Mouse (Mus musculus) fat pad, adult 2 months (tissue): Measurements from ENCODE around the gene Sars.

Experiments used
- DNase-seq: peaks from one replicate; pipeline ENCODE4 v3.0.0-alpha.2; 2011; ENCODE audit warnings: low read depth, low spot score; ENCODE audit errors: extremely low read depth

Sars gene

DNA sequence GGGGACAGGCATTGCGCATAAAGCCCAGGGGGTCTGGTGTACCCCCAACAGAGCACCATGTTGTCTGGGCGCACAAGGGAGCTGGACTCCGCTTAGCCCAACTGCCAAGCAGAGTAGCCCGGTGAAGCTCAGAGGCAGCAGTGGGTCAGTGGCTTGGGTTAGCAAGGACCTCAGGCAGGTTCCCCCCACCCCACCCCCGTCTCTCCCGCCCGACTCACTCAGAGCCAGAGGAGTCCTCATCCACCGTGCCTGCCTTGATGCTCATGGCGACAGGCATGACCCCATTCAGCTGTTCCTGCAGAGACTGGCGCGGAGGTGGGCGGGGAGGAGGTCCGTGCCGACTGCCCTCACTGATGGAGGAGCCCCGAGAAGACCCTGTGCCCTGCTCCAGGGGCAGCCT lies 52.2 kb downstream of the Sars start:
- no peak for DNase-seq

DNA sequence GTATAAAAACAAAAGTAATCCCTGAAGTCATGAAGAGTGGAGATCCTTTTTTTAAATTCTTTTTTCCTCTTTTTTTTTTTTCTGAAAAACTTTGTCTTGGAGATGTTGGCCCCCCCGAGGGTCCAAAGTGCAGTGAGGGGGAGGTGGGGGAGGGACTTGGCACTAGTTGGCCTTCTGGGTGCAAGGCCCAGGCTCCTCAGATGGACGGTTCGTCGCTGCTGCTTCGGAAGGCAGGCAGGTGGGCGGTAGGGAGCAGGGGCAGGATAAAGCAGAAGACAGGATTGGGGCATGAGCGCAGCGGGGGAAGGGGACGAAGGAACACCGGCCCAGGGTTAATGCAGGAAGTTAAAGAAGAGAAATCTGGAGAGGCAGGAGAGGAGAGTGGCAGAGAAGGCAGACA lies 52.7 kb downstream of the Sars start:
- DNase-seq: no peak

DNA sequence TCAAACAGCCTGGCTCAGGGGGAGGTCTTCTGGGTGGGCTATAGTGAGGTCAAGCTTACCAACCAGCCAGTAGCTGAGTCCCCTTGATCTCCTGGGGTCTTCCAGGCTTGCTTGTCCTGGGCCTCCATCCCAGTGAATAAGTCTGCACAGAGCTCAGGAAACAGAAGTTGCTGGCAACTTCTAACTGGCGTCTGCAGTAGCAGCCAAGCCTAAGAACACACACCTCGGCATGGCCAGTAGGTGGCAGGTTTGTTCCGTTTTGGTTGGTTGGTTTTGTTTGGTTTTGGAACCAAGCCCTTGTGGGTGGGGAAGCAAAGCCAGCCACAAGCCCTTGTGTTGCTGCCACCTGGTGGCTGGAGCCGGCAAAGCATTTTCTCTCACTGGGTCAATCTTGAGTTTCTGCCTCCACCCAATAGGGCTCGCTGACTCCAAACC lies 55.9 kb downstream of the Sars start:
- peak; percentile 84 for DNase-seq

DNA sequence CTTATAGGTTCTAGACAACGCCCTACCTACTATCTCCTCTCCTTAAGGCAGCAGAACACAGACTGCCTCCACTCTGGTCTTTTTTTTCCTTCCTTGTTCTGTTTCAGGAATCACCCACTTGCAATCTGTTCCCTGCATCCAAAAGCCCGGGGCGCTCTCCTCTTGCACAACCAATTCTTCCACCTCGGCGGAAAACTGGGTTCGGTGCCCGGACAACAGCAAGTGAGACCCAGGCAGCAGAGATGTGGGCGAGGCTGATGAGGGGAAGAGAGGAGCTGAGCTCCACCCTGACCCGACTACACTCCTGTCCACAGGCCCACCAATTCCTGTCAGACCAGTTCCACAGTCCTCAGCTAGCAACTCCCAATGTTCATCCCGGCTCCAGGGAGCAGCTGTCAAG lies 58.8 kb downstream of the Sars start:
- DNase-seq: peak; percentile 78

DNA sequence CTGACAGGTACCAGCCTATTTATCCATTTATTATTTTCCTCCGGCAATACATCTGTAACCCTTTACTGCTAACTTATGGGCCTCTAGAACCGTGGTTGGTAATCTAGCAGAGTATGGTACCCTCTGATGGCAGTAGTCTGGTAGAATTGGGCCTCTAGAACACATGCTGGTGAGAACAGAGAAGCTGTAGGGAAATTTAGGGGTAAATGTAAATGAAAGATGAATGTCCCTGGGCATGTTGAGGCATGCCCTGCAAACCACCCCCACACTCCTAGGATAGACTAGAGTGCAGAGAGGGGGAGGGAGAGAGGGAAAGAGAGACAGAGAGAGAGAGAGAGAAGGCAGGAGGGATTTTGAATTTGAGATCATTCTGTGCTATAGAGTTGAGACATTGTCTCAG lies 60.6 kb downstream of the Sars start:
- no peak for DNase-seq

DNA sequence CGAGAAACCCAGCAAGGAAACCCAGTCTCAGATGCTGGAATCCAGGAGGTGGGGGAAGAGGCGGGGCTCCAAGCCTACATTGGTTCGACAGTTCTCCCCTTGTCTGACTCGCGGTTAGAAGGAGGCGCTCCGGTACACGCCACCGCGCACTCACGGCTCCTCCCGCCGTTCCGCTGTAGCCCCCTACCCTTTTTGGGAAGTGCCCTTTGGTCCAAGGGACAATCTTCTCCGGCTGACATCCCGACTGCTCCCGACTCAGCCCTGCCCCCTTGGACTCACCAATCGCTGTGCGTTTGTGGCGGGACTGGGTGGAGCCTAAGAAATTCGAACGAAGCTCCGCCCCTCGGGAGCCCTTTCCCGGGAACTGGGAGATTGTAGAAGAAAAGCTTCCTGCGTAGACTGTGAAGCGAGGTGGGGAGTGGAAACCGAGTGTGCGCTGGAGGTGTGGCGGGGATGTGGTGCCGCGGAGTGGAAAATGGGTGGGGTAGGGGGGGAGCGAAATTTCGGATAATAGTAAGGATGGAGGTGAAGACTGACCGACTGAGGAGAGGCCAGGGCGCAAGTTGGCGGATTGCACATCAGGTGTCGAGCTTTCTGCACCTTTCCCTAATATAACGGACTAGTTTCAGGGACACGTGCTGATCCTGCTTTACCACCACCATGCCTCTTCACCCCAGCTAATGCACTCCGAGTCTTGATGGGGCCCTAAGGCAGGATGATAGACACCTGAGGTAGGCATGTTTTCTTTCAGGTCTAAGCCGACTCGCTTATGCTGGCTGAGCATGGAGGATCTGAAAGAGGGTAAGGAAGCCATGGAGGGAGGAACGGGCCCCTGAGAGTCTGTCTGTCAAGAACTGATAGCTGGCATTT lies 61.3 kb downstream of the Sars start, which contains the start of gene Psrc1:
TSS of gene Psrc1 (plus strand) at position 355 of the 870 bp plus-strand sequence.
- DNase-seq: no peak

DNA sequence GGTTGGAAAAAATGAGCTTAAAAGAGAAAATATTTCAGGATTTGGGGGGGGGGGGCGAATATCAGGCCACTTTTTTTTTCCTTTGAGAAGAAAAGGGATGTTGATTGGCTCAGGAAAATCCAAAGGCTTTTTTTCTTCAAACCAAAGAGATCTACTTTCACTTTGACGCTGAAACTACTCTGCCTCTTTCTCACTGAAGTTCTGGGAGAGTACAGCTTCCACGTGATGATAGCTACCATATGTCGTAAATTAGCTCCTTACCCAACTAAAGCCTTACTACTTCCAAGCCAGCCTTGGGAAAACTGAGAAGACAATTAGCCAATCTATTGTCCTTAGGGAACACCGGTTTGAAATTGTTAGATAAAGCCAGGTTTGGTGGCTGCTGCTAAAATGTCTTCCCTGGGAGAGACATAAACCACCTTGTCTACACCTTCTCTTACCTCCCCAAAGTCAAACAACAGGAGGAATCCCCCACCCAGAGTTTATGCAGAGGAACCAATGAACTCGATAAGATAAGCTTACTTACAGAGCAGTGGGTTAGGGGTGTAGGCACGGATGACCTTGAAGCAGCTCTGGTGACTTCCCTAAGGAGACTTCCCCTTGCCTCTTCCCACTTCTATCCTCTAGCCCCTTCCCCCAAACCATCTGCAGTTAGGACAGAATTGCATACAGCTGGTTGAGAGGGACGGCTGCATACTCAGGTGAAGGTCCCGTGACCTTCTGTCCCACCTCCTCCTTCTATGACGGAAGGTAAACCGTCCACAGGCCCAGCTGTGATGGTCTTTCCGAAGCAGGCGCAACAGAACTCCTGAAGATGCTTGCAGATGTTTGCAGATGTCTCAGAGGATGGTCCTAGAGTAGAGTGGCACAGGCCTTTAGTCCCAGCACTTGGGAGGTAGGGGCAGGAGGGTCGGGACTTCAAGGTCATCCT lies 62.8 kb downstream of the Sars start:
- DNase-seq: peak; percentile 55

DNA sequence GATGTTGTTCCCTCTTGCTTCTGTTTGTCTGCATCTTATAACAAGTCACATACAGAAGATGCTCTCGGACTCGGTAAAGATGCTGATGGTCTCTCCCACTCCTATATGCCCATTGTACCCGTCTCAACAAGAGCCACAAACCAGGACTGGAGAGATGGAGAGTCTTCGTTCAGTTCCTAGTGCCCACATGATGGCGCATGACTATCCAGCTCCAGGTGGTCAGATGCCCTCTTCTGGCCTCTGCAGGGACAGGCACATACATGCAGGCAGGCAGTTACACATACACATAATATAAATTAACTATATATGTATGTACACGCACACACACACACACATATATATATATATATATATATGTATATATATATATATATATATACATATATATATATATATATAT lies 64.3 kb downstream of the Sars start:
- no peak for DNase-seq

DNA sequence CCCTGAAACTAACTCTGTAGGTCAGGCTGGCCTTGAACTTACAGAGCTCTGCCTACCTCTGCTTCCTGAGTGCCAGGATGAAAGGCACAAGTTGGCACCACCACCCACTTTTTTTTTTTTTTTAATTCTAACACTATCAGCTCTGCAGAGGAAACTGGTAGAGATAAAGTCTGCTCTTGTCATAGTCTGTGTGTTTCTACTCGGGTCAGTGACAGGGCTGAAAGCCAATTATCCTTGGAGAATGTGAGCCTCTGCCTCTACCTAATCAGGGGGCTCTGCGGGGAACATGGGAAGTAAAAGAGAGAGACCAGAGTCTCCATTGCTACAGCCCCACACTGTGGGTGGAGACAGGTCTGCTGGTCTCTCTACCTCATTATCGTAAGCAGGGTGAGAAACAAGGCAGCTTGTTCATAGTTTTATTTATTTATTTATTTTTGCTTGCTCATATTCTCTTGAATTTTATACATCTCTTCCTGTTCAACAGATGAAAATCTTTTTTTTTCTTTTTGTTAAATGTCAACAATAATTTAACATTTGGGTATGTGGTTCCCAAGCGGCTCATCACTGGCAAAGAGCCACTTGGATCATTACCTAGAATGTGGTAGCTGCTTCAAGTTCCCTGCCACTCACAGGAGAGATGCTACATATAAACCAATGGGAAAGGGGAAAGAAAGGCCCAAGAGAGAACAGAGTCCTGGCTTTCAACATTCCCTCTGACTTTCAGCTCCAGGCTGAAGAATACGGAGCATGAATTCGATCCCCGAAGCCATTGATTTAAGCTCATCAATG lies 65.9 kb downstream of the Sars start:
- no peak for DNase-seq
